Mouse (Mus musculus) thymus, adult 2 months (tissue): Measurements from ENCODE around the gene Itga2b. TPM values are rescaled to one million over a fixed set of nuclear protein-coding genes. Genes with fewer than 3 reads are reported as not detected.
"Not testable (repeated sequence)": the region's sequence is repeated elsewhere in the genome, so short reads cannot be mapped to it uniquely, and the experiment has no call there.

Source experiments
- DNase-seq: peaks from one replicate; pipeline ENCODE4 v3.0.0; 2021
- H3K27ac ChIP-seq: fragments of 200-500 bp; 2 replicates; pipeline ENCODE4 v1.5.1; 2012; ENCODE audit warnings: low read length, control low read depth; ENCODE audit not compliant: control insufficient read depth, insufficient read depth
- H3K27me3 ChIP-seq: fragments of 200-500 bp; 2 replicates; pipeline ENCODE4 v1.6.1; 2012; ENCODE audit warnings: mild to moderate bottlenecking, low read length, moderate library complexity, mixed read lengths; ENCODE audit not compliant: control insufficient read depth, insufficient read depth
- H3K36me3 ChIP-seq: fragments of 200-500 bp; 2 replicates; pipeline ENCODE4 v1.6.1; 2012; ENCODE audit warnings: mild to moderate bottlenecking, low read length, moderate library complexity; ENCODE audit not compliant: control insufficient read depth, insufficient read depth
- H3K4me1 ChIP-seq: fragments of 200-500 bp; replicated peaks from 2 replicates; pipeline ENCODE4 v1.6.1; 2012; ENCODE audit warnings: low read length; ENCODE audit not compliant: control insufficient read depth, insufficient read depth
- H3K4me3 ChIP-seq: fragments of 200-500 bp; 2 replicates; pipeline ENCODE4 v1.5.1; 2012; ENCODE audit warnings: mild to moderate bottlenecking, low read length, control low read depth, moderate library complexity; ENCODE audit not compliant: control insufficient read depth, insufficient read depth
- CTCF ChIP-seq: fragments of 200-500 bp; IDR thresholded peaks from 2 replicates; pipeline ENCODE4 v1.5.1; 2012; ENCODE audit warnings: mild to moderate bottlenecking, control low read depth, low read length, moderate library complexity, borderline replicate concordance; ENCODE audit not compliant: control insufficient read depth, poor library complexity, insufficient read depth; ENCODE audit errors: extremely low read depth
- POLR2A ChIP-seq: fragments of 200-500 bp; IDR thresholded peaks from 2 replicates; pipeline ENCODE4 v1.6.1; 2012; ENCODE audit warnings: mild to moderate bottlenecking, low read length, control low read depth, moderate library complexity; ENCODE audit not compliant: control insufficient read depth, poor library complexity, insufficient read depth; ENCODE audit errors: extremely low read depth
- WGBS: fragments of 180-500 bp; shearing (Covaris S2); methylation state at CpG from one replicate; pipeline ENCODE4 v1.1.7; 2018; 5-methylcytosine and 5-hydroxymethylcytosine counted together
- polyA plus RNA-seq: library from polyadenylated mRNA; depleted of rRNA; stranded (reverse); fragments of >200 nt; gene quantifications from 2 replicates; pipeline ENCODE4 v1.2.3, GENCODE M21; 2012

Gene Itga2b
- polyA plus RNA-seq, 1 experiment, result 4.0 TPM

DNA sequence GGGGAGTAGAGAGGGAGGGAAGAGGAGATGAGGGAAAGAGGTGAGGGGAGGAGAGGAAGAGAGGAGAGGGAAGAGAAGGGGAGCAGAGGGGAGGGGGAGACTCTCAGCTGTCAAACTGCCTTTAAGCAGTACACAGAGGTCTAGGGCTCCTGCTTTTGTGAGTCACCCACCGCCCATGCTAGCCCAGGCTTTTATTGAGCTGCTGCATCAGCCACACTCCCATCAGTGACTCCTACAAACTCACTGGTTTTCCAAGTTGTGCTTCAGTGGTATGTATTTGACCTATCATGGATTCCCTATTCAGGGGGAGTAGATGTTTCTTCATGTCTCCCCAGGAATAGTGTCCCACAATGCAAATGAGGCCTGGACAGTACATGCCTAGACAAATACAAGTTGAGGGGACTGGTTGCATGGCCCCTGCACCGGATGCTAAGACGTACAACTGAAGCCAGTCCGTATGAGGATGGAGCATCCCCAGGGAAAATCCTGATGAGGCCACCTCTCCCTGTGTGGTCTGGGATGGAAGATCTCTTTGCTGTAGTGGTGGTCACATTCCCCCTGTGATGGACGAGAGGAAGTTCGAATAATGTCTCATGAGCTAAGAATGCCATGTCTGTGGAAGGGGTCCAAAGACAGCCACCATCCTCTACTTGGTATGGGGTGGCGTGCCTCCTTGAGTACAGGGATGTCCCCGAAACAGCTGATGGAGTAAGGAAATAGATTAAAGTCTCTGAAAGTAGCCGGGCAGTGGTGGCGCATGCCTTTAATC is 54.7 kb downstream of the Itga2b start:
- H3K4me1 ChIP-seq, result no peaks in the 10 kb centered on the region
- WGBS, result 78% methylated on average over 10 of the region's 10 CpGs
- H3K36me3 ChIP-seq, result no peaks in the 10 kb centered on the region
- H3K27me3 ChIP-seq, result no peaks in the 10 kb centered on the region
- TF ChIP-seq CTCF, result no peak
- TF ChIP-seq POLR2A, result no peak
- no peak for DNase-seq
- no peak overlapping the region for H3K4me3 ChIP-seq
- H3K27ac ChIP-seq, result no peak overlapping the region

DNA sequence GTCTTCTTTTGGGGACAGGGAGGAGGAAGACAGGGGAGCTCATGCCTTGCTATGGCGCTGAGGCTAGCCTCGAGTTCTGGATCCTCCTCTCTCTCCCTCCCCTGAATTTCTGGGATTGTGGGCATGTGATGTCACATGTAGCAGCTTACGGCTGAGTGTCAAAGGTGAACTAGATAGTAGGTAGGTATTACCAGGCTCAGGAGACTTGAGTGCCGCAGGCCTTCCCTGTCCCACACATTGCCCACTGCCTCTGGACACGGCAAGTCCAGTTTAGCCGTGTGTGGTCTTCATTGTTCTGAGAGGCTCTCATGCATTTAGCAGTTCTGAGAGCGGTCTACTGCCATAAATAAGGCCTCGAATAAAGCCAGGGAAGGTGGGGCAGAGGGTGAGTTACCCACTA is 56.9 kb downstream of the Itga2b start:
- no peak overlapping the region for H3K4me3 ChIP-seq
- no peak overlapping the region for H3K27ac ChIP-seq
- DNase-seq, result no peak
- 90% methylated on average over 8 of the region's 8 CpGs for WGBS
- no peaks in the 10 kb centered on the region for H3K27me3 ChIP-seq
- H3K36me3 ChIP-seq, result no peaks in the 10 kb centered on the region
- 0 out of 2 replicates have a peak, but pooled peaks cover 2% of the 10 kb centered on the region for H3K4me1 ChIP-seq
- TF ChIP-seq POLR2A, result no peak
- no peak for TF ChIP-seq CTCF

DNA sequence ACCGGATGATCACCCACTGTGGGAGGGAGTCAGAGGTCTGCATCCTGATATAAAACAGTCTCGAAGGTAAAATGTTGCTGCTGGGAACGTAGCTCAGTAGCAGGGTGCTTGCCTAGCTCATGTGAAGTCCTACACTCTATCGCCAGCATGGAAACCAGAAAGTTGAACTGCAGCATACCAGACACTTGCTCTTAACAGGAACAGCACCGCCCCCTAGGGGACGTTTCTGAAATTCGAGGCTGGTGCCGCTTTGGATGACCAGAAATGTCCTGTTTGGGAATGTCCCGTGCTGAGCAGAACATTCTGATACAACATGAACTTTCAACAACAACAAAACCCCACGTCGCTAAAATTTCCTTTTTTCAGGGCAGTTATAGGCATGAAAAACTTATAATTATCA is 58.2 kb downstream of the Itga2b start:
- Histone ChIP-seq H3K4me1 (peaks cover 9% of the 10 kb centered on the region), H3K36me3 (no peaks in the 10 kb centered on the region), H3K27ac (no peak overlapping the region), H3K4me3 (no peak overlapping the region), H3K27me3 (no peaks in the 10 kb centered on the region)
- 8% methylated on average over 11 of the region's 11 CpGs for WGBS
- TF ChIP-seq POLR2A (no peak), CTCF (no peak; the same call in 1 of the 2 replicates)
- peak; percentile 84 for DNase-seq

DNA sequence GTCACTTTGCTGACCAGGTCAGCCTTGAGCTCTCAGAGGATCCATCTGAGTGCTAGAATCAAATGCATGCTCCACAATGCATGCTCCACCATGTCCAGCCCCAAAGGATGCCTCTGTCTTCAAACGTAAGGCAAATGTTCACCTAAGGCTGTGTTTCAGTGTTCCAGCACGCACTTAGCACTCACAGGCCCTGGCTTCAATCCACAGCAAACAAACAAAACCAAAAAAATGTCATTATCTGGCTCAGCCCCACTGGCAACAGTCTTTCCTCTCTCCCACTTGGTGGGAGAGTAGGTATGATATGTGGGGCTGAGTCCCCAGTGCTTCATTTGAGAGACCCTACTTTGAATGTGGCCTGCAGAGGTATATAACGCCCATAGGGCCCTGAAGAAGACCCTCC is 58.9 kb downstream of the Itga2b start:
- 88% methylated on average over 3 of the region's 3 CpGs for WGBS
- Histone ChIP-seq H3K4me3 (no peak overlapping the region), H3K27me3 (no peaks in the 10 kb centered on the region), H3K4me1 (peaks cover 12% of the 10 kb centered on the region), H3K36me3 (no peaks in the 10 kb centered on the region), H3K27ac (no peak overlapping the region)
- no peak for DNase-seq
- TF ChIP-seq POLR2A (no peak), CTCF (no peak)

DNA sequence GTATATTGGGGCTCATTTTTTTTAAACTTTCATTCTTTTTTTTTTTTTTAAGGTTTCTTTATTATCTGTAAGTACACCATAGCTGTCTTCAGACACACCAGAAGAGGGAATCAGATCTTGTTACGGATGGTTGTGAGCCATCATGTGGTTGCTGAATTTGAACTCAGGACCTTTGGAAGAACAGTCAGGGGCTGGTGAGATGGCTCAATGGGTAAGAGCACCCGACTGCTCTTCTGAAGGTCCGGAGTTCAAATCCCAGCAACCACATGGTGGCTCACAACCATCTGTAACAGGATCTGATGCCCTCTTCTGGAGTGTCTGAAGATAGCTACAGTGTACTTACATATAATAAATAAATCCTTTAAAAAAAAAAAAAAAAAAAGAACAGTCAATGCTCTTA is 59.6 kb downstream of the Itga2b start:
- H3K4me3 ChIP-seq, H3K36me3 ChIP-seq, DNase-seq, H3K27ac ChIP-seq, H3K27me3 ChIP-seq: not testable (repeated sequence)
- H3K4me1 ChIP-seq, result peaks cover 12% of the 10 kb centered on the region
- WGBS, result 94% methylated on average over 3 of the region's 3 CpGs

DNA sequence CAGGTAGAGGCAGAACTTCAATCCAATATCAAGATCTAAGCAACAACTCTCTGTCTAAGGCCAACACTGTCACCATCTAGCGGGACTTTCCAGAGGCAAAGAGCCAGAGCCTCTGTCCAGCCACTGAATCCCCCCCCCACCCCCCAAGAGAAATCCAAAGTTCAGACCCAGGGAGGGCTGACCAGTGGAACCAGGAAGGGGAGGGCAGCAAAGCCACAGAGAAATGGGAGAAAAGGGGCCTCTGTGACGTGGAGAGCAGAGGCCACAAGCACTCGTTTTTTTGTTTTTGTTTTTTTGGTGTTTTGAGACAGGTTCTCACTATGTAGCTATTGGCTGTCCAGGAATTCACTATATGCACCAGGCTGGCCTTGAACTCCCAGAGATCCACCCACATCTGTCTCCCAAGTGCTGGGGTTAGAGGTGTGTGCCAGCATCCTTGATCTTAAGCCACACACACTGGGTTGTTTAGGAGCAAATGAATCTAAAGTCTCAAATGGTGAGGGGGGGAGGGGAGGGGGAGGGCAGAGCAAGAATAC is 60.1 kb downstream of the Itga2b start:
- Histone ChIP-seq H3K27ac (no peak overlapping the region), H3K4me1 (peaks cover 12% of the 10 kb centered on the region), H3K27me3 (no peaks in the 10 kb centered on the region), H3K36me3 (no peaks in the 10 kb centered on the region), H3K4me3 (no peak overlapping the region)
- TF ChIP-seq CTCF, result no peak
- no peak for TF ChIP-seq POLR2A
- no peak for DNase-seq
- WGBS, result 88% methylated on average over 3 of the region's 3 CpGs
